In the genomic region with DNA sequence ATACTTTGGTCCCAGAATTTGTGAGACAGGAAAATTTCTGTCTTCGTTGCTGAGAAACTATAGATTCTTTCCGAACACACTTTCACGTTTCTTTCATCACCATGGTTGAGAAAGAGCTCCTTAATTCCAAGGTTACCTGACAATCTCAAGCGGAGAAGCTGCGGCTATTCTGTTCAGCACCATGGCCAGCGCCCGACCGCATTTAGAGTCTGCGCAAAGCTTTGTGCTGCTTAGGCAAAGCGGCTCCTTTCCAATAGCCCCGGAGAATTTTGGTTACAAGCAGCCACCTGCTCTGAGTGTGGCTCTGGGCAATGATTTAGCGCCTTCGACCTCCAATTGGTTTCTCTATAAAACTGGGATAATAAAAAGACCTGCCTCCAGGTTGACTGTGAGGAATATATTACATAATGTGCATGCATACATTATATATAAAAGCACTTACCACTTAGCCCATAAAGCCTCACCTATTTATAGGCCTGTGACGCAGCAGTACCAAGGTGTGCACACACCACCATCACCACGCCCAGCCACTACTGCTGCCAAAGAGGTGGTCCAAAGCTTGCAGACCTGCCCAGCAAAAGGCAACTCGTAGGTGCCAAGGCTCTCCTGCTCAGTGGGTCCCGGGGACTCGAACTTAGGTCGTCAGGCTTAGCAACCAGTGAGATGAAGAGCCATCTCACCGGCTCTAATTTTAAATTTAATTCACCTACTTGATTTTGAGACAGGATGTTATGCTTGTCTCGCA, we compare ENCODE assay signal across 9 mouse cellular contexts. TPM values are rescaled to one million over a fixed set of nuclear protein-coding genes. Genes with fewer than 3 reads are reported as not detected.
DNase-seq lines count a peak whose midpoint lies in the region; ATAC-seq and TF ChIP-seq lines count a peak whose summit lies in the region.
"Had no signal": no experiment of that assay in that cellular context is flagged by ENCODE, and none has a peak within 500 bp of the region (broad histone marks: within the 10 kb centered on the region; RNA-seq: fewer than 3 reads in every experiment).

No protein-coding gene starts in this region.

- no peak overlapping the region for H3K9ac ChIP-seq in liver, embryonic 12.5 days
- no peak overlapping the region for H3K9ac ChIP-seq in liver, embryonic 11.5 days (ENCODE audit: low read depth, low read length)
- H3K9ac ChIP-seq: liver, embryonic 15.5 days had no signal

- WGBS in liver, embryonic 12.5 days (ENCODE audit: insufficient replicate concordance), result 21% methylated on average over 21 of the region's 21 CpGs
- WGBS in liver, embryonic 11.5 days, result 24% methylated on average over 21 of the region's 21 CpGs
- 25% methylated on average over 21 of the region's 21 CpGs for WGBS in spleen, adult 2 months

- peaks cover 47% of the 10 kb centered on the region for H3K27me3 ChIP-seq in liver, embryonic 12.5 days (replicated peaks)
- H3K27me3 ChIP-seq in liver, embryonic 11.5 days (replicated peaks; ENCODE audit: control insufficient read depth, insufficient read depth, low read length), result peaks cover 24% of the 10 kb centered on the region
- no peaks in the 10 kb centered on the region; the same call in 1 of the 2 replicates for H3K27me3 ChIP-seq in spleen, adult 2 months (ENCODE audit: control insufficient read depth, insufficient read depth, low read length)

- DNase-seq in liver (peak; percentile 67), MN1 (ENCODE audit: low spot score) (no peak)
- DNase-seq in T-cell, adult 2 months (ENCODE audit: low spot score), result peak; percentile 52
- peak; percentile 67 for DNase-seq in embryo, embryonic 11.5 days (ENCODE audit: low read depth, low spot score)
- peak; percentile 73 for DNase-seq in liver, embryonic 11.5 days (ENCODE audit: low spot score)
- peak; percentile 19 to 42 for DNase-seq in spleen, adult 2 months (ENCODE audit: low read depth in 1 of 2, low spot score in 2 of 2)

- H3K36me3 ChIP-seq in liver, embryonic 12.5 days, result no peaks in the 10 kb centered on the region
- no peaks in the 10 kb centered on the region for H3K36me3 ChIP-seq in liver, embryonic 11.5 days (ENCODE audit: control insufficient read depth, insufficient read depth, low read length)
- H3K36me3 ChIP-seq in spleen, adult 2 months (ENCODE audit: control insufficient read depth, insufficient read depth, low read length), result no peaks in the 10 kb centered on the region
- H3K36me3 ChIP-seq: liver, embryonic 15.5 days had no signal

- ATAC-seq in liver, embryonic 12.5 days, result no peak
- no peak for ATAC-seq in liver, embryonic 11.5 days (replicated peaks; ENCODE audit: low FRiP score)

- H3K4me2 ChIP-seq in liver, embryonic 12.5 days, result no peak overlapping the region
- H3K4me2 ChIP-seq in liver, embryonic 11.5 days, result no peak overlapping the region
- H3K4me2 ChIP-seq: liver, embryonic 15.5 days had no signal

- TF ChIP-seq CTCF in spleen, adult 2 months (IDR thresholded peaks at IDR 0.05; ENCODE audit: extremely low read depth, insufficient read depth, insufficient read length, insufficient replicate concordance), result no peak

- H3K9me3 ChIP-seq in liver, embryonic 12.5 days (replicated peaks), result no peaks in the 10 kb centered on the region
- no peaks in the 10 kb centered on the region for H3K9me3 ChIP-seq in liver, embryonic 11.5 days (ENCODE audit: control insufficient read depth, low read length)
- H3K9me3 ChIP-seq: liver, embryonic 15.5 days had no signal

- no peaks in the 10 kb centered on the region; the same call in 1 of the 2 replicates for H3K4me1 ChIP-seq in liver, embryonic 12.5 days
- H3K4me1 ChIP-seq in liver, embryonic 11.5 days (replicated peaks; ENCODE audit: control insufficient read depth, insufficient read depth, low read length), result no peaks in the 10 kb centered on the region
- no peaks in the 10 kb centered on the region; the same call in 1 of the 2 replicates for H3K4me1 ChIP-seq in spleen, adult 2 months (ENCODE audit: control insufficient read depth, insufficient read depth, insufficient read length)

- H3K4me3 ChIP-seq in liver, embryonic 12.5 days, result no peak overlapping the region
- no peak overlapping the region for H3K4me3 ChIP-seq in liver, embryonic 11.5 days (ENCODE audit: low read depth, low read length)
- no peak overlapping the region for H3K4me3 ChIP-seq in spleen, adult 2 months (ENCODE audit: extremely low read depth, insufficient read depth, insufficient read length)
- H3K4me3 ChIP-seq: liver, embryonic 15.5 days had no signal

- no peak overlapping the region for H3K27ac ChIP-seq in liver, embryonic 12.5 days
- H3K27ac ChIP-seq in liver, embryonic 11.5 days (ENCODE audit: low read depth, low read length), result no peak overlapping the region
- H3K27ac ChIP-seq in spleen, adult 2 months (ENCODE audit: insufficient read depth, low read length), result no peak overlapping the region
- H3K27ac ChIP-seq: liver, embryonic 15.5 days had no signal

- no peak for TF ChIP-seq POLR2A in spleen, adult 2 months (IDR thresholded peaks at IDR 0.05; ENCODE audit: low read depth, low read length)

RNA-seq across cellular contexts. Expression of a gene that starts 15.8 kb away (rescaled TPM):
- polyA plus RNA-seq in liver, embryonic 12.5 days (2016; fragmentation: Nextera tagmentation; extraction: Ambion mirVana), result 1.9 and 2.1 TPM in 2 replicates
- polyA plus RNA-seq in liver, embryonic 11.5 days (2014; fragmentation: Nextera tagmentation; extraction: Ambion mirVana), result 3.5 TPM in 2 replicates
- polyA plus RNA-seq in spleen, adult 2 months (2012; rRNA removed), result 2.7 and 3.2 TPM in 2 replicates

RNA-seq across cellular contexts. Expression of a gene that starts 23.1 kb away (rescaled TPM):
- polyA plus RNA-seq in liver, embryonic 12.5 days (2016; fragmentation: Nextera tagmentation; extraction: Ambion mirVana), result 8.1 and 8.2 TPM in 2 replicates
- 13.5 and 14.6 TPM in 2 replicates for polyA plus RNA-seq in liver, embryonic 11.5 days (2014; fragmentation: Nextera tagmentation; extraction: Ambion mirVana)
- 13.4 and 25.8 TPM in 2 replicates for polyA plus RNA-seq in spleen, adult 2 months (2012; rRNA removed)

RNA-seq across cellular contexts. Expression of a gene that starts 25.3 kb away (rescaled TPM):
- polyA plus RNA-seq in liver, embryonic 12.5 days (2016; fragmentation: Nextera tagmentation; extraction: Ambion mirVana), result 2.3 and 2.9 TPM in 2 replicates
- not detected in 2 replicates for polyA plus RNA-seq in liver, embryonic 11.5 days (2014; fragmentation: Nextera tagmentation; extraction: Ambion mirVana)
- 0.58 and 0.89 TPM in 2 replicates for polyA plus RNA-seq in spleen, adult 2 months (2012; rRNA removed)
- polyA plus RNA-seq: stomach, embryonic 14.5 days had no signal

RNA-seq across cellular contexts. Expression of a gene that starts 32.2 kb away (rescaled TPM):
- 11.7 and 12.1 TPM in 2 replicates for polyA plus RNA-seq in liver, embryonic 12.5 days (2016; fragmentation: Nextera tagmentation; extraction: Ambion mirVana)
- 25.6 and 28.9 TPM in 2 replicates for polyA plus RNA-seq in liver, embryonic 11.5 days (2014; fragmentation: Nextera tagmentation; extraction: Ambion mirVana)
- 14.7 and 21.1 TPM in 2 replicates for polyA plus RNA-seq in spleen, adult 2 months (2012; rRNA removed)

RNA-seq across cellular contexts. Expression of a gene that starts 38.3 kb away (rescaled TPM):
- 24.2 and 24.5 TPM in 2 replicates for polyA plus RNA-seq in liver, embryonic 12.5 days (2016; fragmentation: Nextera tagmentation; extraction: Ambion mirVana)
- polyA plus RNA-seq in liver, embryonic 11.5 days (2014; fragmentation: Nextera tagmentation; extraction: Ambion mirVana), result 38.7 and 43.4 TPM in 2 replicates
- 86.3 and 144 TPM in 2 replicates for polyA plus RNA-seq in spleen, adult 2 months (2012; rRNA removed)
